Comparison of ENCODE assay signal across 22 mouse cellular contexts in the genomic region with DNA sequence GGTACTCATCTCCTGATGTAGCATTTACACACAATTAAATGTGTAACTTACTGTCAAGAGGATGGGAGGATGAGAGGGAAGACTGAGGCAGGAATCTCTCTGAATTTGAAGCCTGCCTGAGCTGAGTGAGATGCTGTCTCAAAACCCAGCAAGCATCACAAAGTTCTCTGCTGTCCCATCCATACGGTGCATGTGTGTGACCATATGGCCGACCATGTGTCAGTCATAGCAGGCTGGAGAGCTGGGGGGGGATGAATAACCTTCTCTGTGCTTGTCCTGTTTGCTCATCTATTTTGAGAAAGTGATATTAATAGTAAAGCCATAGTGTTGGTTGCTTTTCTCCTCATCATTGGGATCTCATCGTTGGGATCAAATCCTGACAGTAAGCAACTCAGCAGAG. TPM values are rescaled to one million over a fixed set of nuclear protein-coding genes. Genes with fewer than 3 reads are reported as not detected.
DNase-seq lines count a peak whose midpoint lies in the region.
"Had no signal": no experiment of that assay in that cellular context is flagged by ENCODE, and none has a peak within 500 bp of the region (broad histone marks: within the 10 kb centered on the region; RNA-seq: fewer than 3 reads in every experiment).

No protein-coding gene starts in this region.

- peak; percentile 44 for DNase-seq in layer of hippocampus, adult 11-12 months (ENCODE audit: low spot score)
- DNase-seq in layer of hippocampus, adult 9-10 months (ENCODE audit: low spot score): no peak
- DNase-seq in cerebellum, adult 18-20 months: peak; percentile 38 to 43
- DNase-seq in cerebellum, postnatal 10 days: peak; percentile 30 to 46
- DNase-seq in layer of hippocampus, adult 9-11 months: peak; percentile 39
- no peak for DNase-seq in thymus, postnatal 25 days
- no peak for DNase-seq in retina, embryonic 14.5 days (ENCODE audit: low spot score)
- DNase-seq in gastrocnemius, postnatal 25 days: no peak
- DNase-seq: adrenal gland, postnatal 10 days; forebrain, postnatal 0 days; gastrocnemius, postnatal 10 days; heart, postnatal 14 days; kidney, adult 11 months; kidney, postnatal 25 days; liver; lung, adult 2 months; lung, postnatal 14 days; right cerebral cortex, postnatal 4 days; thymus, adult 18-20 months had no signal

RNA-seq across cellular contexts. Expression of a gene that starts 4.8 kb away (rescaled TPM):
- total RNA-seq in gastrocnemius, postnatal 25 days (2021): 10 to 100 TPM; 27.1 to 34.6 TPM
- total RNA-seq: common myeloid progenitor, adult 5-6 weeks; forebrain, postnatal 0 days; granulocyte monocyte progenitor cell, adult 5-6 weeks; layer of hippocampus, postnatal 25 days had no signal

Comparison
In these comparisons a context has a peak if more than half of its experiments do, and no peak if none do; other contexts are left out.
1. DNase-seq: peak in layer of hippocampus, adult 11-12 months (single experiment), cerebellum, adult 18-20 months (2 of 2), cerebellum, postnatal 10 days (2 of 2) and layer of hippocampus, adult 9-11 months (single experiment); none in layer of hippocampus, adult 9-10 months (single experiment), thymus, postnatal 25 days (single experiment), retina, embryonic 14.5 days (single experiment) and gastrocnemius, postnatal 25 days (single experiment).